Mouse (Mus musculus) forebrain, embryonic 15.5 days (tissue): Measurements from ENCODE around the gene Acta2. TPM values are rescaled to one million over a fixed set of nuclear protein-coding genes. Genes with fewer than 3 reads are reported as not detected.
"Not testable (repeated sequence)": the region's sequence is repeated elsewhere in the genome, so short reads cannot be mapped to it uniquely, and the experiment has no call there.

Experiments
- ATAC-seq: fragments of 200-750 bp; cut with Nextera tagmentation; replicated peaks from 2 replicates; pipeline ENCODE4 v1.8.0; 2017; ENCODE audit warnings: mild to moderate bottlenecking, moderate TSS enrichment, moderate library complexity
- H3K27ac ChIP-seq: fragments of 300-500 bp; sonication (generic); replicated peaks from 2 replicates; pipeline ENCODE4 v1.5.1; 2015; ENCODE audit warnings: mild to moderate bottlenecking, inconsistent platforms
- H3K27me3 ChIP-seq: fragments of 300-500 bp; sonication (generic); 2 replicates; pipeline ENCODE4 v1.6.1; 2015; ENCODE audit warnings: inconsistent platforms
- H3K36me3 ChIP-seq: fragments of 300-500 bp; sonication (generic); 2 replicates; pipeline ENCODE4 v1.6.1; 2015; ENCODE audit warnings: mild to moderate bottlenecking, inconsistent platforms
- H3K4me1 ChIP-seq: fragments of 300-500 bp; sonication (generic); 2 replicates; pipeline ENCODE4 v1.6.1; 2015; ENCODE audit warnings: inconsistent platforms
- H3K4me2 ChIP-seq: fragments of 300-500 bp; sonication (generic); replicated peaks from 2 replicates; pipeline ENCODE4 v1.6.1; 2015; ENCODE audit warnings: mild to moderate bottlenecking, inconsistent platforms
- H3K4me3 ChIP-seq: fragments of 300-500 bp; sonication (generic); 2 replicates; pipeline ENCODE4 v1.5.1; 2015; ENCODE audit warnings: mild to moderate bottlenecking, inconsistent platforms
- H3K9ac ChIP-seq: fragments of 300-500 bp; sonication (generic); replicated peaks from 2 replicates; pipeline ENCODE4 v1.6.1; 2015; ENCODE audit warnings: mild to moderate bottlenecking, inconsistent platforms
- H3K9me3 ChIP-seq: fragments of 300-500 bp; sonication (generic); 2 replicates; pipeline ENCODE4 v1.6.1; 2016; ENCODE audit warnings: inconsistent platforms
- WGBS: fragments of 180-500 bp; shearing (Covaris S2); methylation state at CpG from one replicate; pipeline ENCODE4 v1.1.7; 2015; ENCODE audit warnings: mixed read lengths; 5-methylcytosine and 5-hydroxymethylcytosine counted together
- polyA plus RNA-seq: library from polyadenylated mRNA; unstranded; fragments of >200 nt; fragmentation: Nextera tagmentation; extraction: Ambion mirVana; gene quantifications from 2 replicates; pipeline ENCODE4 v1.2.1, GENCODE M21; 2015

Gene Acta2
- polyA plus RNA-seq, 1 experiment from 2014 or later: 7.1 TPM

GRCm38 (mm10) chr19:34212489-34213250 is 42.7 kb downstream of the Acta2 start:
- 93% methylated on average over 12 of the region's 12 CpGs for WGBS
- Histone ChIP-seq H3K4me2 (no peak overlapping the region), H3K9ac (no peak overlapping the region), H3K4me1 (0 out of 2 replicates have a peak, but pooled peaks cover 5% of the 10 kb centered on the region), H3K36me3 (no peaks in the 10 kb centered on the region), H3K9me3 (no peaks in the 10 kb centered on the region), H3K27me3 (no peaks in the 10 kb centered on the region), H3K4me3 (no peak overlapping the region), H3K27ac (no peak overlapping the region)
- ATAC-seq: no peak

- no peak for ATAC-seq
- H3K4me3 ChIP-seq: no peak overlapping the region
- H3K9me3 ChIP-seq: no peaks in the 10 kb centered on the region
- no peaks in the 10 kb centered on the region for H3K27me3 ChIP-seq
- H3K4me2 ChIP-seq: no peak overlapping the region
- H3K9ac ChIP-seq: no peak overlapping the region
- no peaks in the 10 kb centered on the region for H3K36me3 ChIP-seq
- 57% methylated on average over 2 of the region's 2 CpGs for WGBS
- no peak overlapping the region for H3K27ac ChIP-seq
- no peaks in the 10 kb centered on the region for H3K4me1 ChIP-seq
Measured at GRCm38 (mm10) chr19:34210841-34211240, 44.5 kb downstream of the Acta2 start.

- Histone ChIP-seq H3K27ac (no peak overlapping the region), H3K27me3 (no peaks in the 10 kb centered on the region), H3K9me3 (no peaks in the 10 kb centered on the region), H3K4me3 (no peak overlapping the region), H3K4me2 (no peak overlapping the region), H3K9ac (no peak overlapping the region), H3K4me1 (no peaks in the 10 kb centered on the region), H3K36me3 (no peaks in the 10 kb centered on the region)
- no peak for ATAC-seq
- 91% methylated on average over 8 of the region's 8 CpGs for WGBS
Measured at GRCm38 (mm10) chr19:34209930-34210581, 45.3 kb downstream of the Acta2 start.

- no peak for ATAC-seq
- H3K27me3 ChIP-seq: no peaks in the 10 kb centered on the region
Measured at GRCm38 (mm10) chr19:34209031-34209430, 46.4 kb downstream of the Acta2 start.

GRCm38 (mm10) chr19:34206760-34207440 is 48.5 kb downstream of the Acta2 start:
- ATAC-seq: no peak
- H3K36me3 ChIP-seq: no peaks in the 10 kb centered on the region

More at GRCm38 (mm10) chr19:34209031-34209430, 46.4 kb downstream of the Acta2 start:
- Histone ChIP-seq H3K9me3 (no peaks in the 10 kb centered on the region), H3K4me3 (no peak overlapping the region), H3K27ac (no peak overlapping the region), H3K4me2 (no peak overlapping the region), H3K9ac (no peak overlapping the region), H3K36me3 (no peaks in the 10 kb centered on the region), H3K4me1 (no peaks in the 10 kb centered on the region)
- WGBS: 85% methylated on average over 3 of the region's 3 CpGs

GRCm38 (mm10) chr19:34206128-34206527 is 49.3 kb downstream of the Acta2 start:
- H3K4me2 ChIP-seq, H3K36me3 ChIP-seq, H3K4me3 ChIP-seq, H3K4me1 ChIP-seq, H3K27ac ChIP-seq, H3K27me3 ChIP-seq, H3K9me3 ChIP-seq, ATAC-seq, H3K9ac ChIP-seq: not testable (repeated sequence)
- 79% methylated on average over 4 of the region's 4 CpGs for WGBS

More at GRCm38 (mm10) chr19:34206760-34207440, 48.5 kb downstream of the Acta2 start:
- H3K27me3 ChIP-seq: no peaks in the 10 kb centered on the region
- H3K9me3 ChIP-seq: no peaks in the 10 kb centered on the region
- no peaks in the 10 kb centered on the region for H3K4me1 ChIP-seq
- no peak overlapping the region for H3K4me2 ChIP-seq
- no peak overlapping the region for H3K4me3 ChIP-seq
- H3K9ac ChIP-seq: no peak overlapping the region
- no peak overlapping the region for H3K27ac ChIP-seq
- WGBS: 84% methylated on average over 8 of the region's 8 CpGs

GRCm38 (mm10) chr19:34202668-34203067 is 52.7 kb downstream of the Acta2 start:
- Histone ChIP-seq H3K4me1 (no peaks in the 10 kb centered on the region), H3K9me3 (no peaks in the 10 kb centered on the region), H3K4me3 (no peak overlapping the region), H3K4me2 (no peak overlapping the region), H3K36me3 (no peaks in the 10 kb centered on the region), H3K27me3 (no peaks in the 10 kb centered on the region), H3K27ac (no peak overlapping the region), H3K9ac (no peak overlapping the region)
- 92% methylated on average over 2 of the region's 2 CpGs for WGBS
- ATAC-seq: no peak

- no peak for ATAC-seq
- Histone ChIP-seq H3K9ac (no peak overlapping the region), H3K9me3 (no peaks in the 10 kb centered on the region), H3K4me2 (no peak overlapping the region), H3K27ac (no peak overlapping the region), H3K4me1 (no peaks in the 10 kb centered on the region), H3K4me3 (no peak overlapping the region), H3K27me3 (no peaks in the 10 kb centered on the region), H3K36me3 (no peaks in the 10 kb centered on the region)
- WGBS: 89% methylated on average over 2 of the region's 2 CpGs
Measured at GRCm38 (mm10) chr19:34199488-34199887, 55.9 kb downstream of the Acta2 start.

- no peaks in the 10 kb centered on the region for H3K4me1 ChIP-seq
- H3K36me3 ChIP-seq: no peaks in the 10 kb centered on the region
- H3K9me3 ChIP-seq: no peaks in the 10 kb centered on the region
- H3K9ac ChIP-seq: no peak overlapping the region
- no peak overlapping the region for H3K4me2 ChIP-seq
- no peaks in the 10 kb centered on the region for H3K27me3 ChIP-seq
- H3K27ac ChIP-seq: no peak overlapping the region
- no peak overlapping the region for H3K4me3 ChIP-seq
- WGBS: 90% methylated on average over 4 of the region's 4 CpGs
- ATAC-seq: no peak
Measured at GRCm38 (mm10) chr19:34198901-34199300, 56.5 kb downstream of the Acta2 start.

GRCm38 (mm10) chr19:34198066-34198465 is 57.3 kb downstream of the Acta2 start:
- H3K4me3 ChIP-seq: no peak overlapping the region
- no peaks in the 10 kb centered on the region for H3K4me1 ChIP-seq
- no peak overlapping the region for H3K4me2 ChIP-seq
- 94% methylated on average over 1 of the region's 1 CpGs for WGBS
- no peaks in the 10 kb centered on the region for H3K36me3 ChIP-seq
- H3K27ac ChIP-seq: no peak overlapping the region
- no peak for ATAC-seq
- H3K9ac ChIP-seq: no peak overlapping the region
- no peaks in the 10 kb centered on the region for H3K27me3 ChIP-seq
- H3K9me3 ChIP-seq: no peaks in the 10 kb centered on the region

- Histone ChIP-seq H3K4me3 (no peak overlapping the region), H3K9ac (no peak overlapping the region), H3K4me1 (peaks cover 8% of the 10 kb centered on the region; the same call in 1 of the 2 replicates), H3K27me3 (no peaks in the 10 kb centered on the region), H3K36me3 (no peaks in the 10 kb centered on the region), H3K4me2 (no peak overlapping the region), H3K27ac (no peak overlapping the region), H3K9me3 (no peaks in the 10 kb centered on the region)
- no peak for ATAC-seq
- WGBS: 77% methylated on average over 2 of the region's 2 CpGs
Measured at GRCm38 (mm10) chr19:34195031-34195430, 60.4 kb downstream of the Acta2 start.

- H3K27ac ChIP-seq: no peak overlapping the region
- 0 out of 2 replicates have a peak overlapping the region, but pooled peaks have one; percentile 89 for H3K4me2 ChIP-seq
- ATAC-seq: no peak
- no peaks in the 10 kb centered on the region for H3K9me3 ChIP-seq
- H3K27me3 ChIP-seq: no peaks in the 10 kb centered on the region
- 87% methylated on average over 6 of the region's 6 CpGs for WGBS
- H3K36me3 ChIP-seq: no peaks in the 10 kb centered on the region
- H3K9ac ChIP-seq: no peak overlapping the region
- no peak overlapping the region for H3K4me3 ChIP-seq
- peaks cover 8% of the 10 kb centered on the region; the same call in 1 of the 2 replicates for H3K4me1 ChIP-seq
Measured at GRCm38 (mm10) chr19:34194132-34194745, 61.2 kb downstream of the Acta2 start.
